Mouse (Mus musculus) CH12F3 (cell line): ENCODE results near the gene Car3.

Source experiments
- in situ Hi-C: fragments of 300-500 bp; cut with MboI; formaldehyde crosslinking; loops from 2 replicates; pipeline ENCODE4 v1.14.3; 2020; ENCODE audit warnings: low sequenced_read_pairs

The Car3 gene

DNA sequence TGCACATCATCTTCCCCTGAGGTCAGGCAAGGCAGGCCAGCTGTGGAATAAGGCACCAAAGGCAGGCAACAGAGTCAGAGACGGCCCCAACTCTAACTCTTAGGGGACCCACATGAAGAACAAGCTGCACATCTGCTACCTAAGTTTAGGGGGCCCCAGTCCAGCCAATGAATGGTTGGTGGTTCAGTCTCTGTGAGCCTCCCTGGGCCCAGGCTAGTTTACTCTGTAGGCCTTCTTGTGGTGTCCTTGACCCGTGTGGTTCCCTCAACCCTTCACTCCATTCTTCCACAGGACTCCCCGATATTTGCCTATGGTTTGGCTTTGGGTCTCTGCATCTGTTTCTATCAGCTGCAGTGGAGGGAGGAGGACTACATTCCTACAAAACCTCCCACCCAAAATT, 40.1 kb downstream of the Car3 start:
- in situ Hi-C loops = no loop called here

DNA sequence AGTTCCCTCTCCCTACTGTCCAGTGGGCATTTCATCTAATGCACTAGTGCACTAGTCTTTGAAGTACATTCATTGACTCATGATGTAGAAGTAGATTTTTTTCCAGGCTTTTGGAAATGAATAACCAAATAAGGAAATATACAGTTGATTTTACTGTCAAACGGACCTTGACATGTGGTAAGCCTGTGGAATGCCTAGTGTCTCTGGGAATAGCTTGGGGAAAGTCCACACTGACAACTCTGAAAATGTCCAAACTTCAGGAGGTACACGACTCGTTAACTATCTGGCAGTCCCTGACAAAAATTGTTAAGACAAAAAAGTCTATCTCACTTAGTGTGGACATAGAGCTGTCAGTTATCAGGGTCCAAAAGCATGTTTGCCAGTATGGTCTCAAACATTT, 40.9 kb downstream of the Car3 start:
- in situ Hi-C loops = no loop called here

DNA sequence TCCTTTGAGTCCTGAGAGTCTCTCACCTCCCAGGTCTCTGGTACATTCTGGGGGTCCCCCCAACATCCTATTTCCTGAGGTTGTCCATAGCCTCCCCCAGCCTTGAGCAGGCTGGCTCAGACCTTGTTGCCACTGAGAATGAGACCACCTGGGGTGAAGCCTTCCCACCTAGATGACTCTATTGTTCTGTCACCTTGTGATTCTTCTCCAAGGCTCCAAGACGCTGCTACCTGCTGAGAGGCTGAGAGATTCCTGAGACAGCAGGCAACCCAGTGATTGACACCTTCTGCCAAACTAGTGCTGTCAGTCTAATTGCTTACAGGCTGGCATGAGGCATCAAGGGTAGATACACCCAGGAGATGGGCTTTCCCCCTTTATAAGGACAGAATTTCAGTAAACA, 44.0 kb downstream of the Car3 start:
- in situ Hi-C loops = no loop called here

- in situ Hi-C loops = no loop called here
These were observed 48.8 kb downstream of the Car3 start for GRCm38 (mm10) chr3:14911992-14912582.

GRCm38 (mm10) chr3:14913774-14914173, 50.5 kb downstream of the Car3 start:
- in situ Hi-C loops = no loop called here

- in situ Hi-C loops = no loop called here
These were observed 52.0 kb downstream of the Car3 start for GRCm38 (mm10) chr3:14915355-14915754.

GRCm38 (mm10) chr3:14917261-14917660, 53.9 kb downstream of the Car3 start:
- in situ Hi-C loops = no loop called here
